Mouse (Mus musculus) heart, embryonic 10.5 days (tissue): ENCODE data around the gene Hsd17b3. TPM values are rescaled to one million over a fixed set of nuclear protein-coding genes. Genes with fewer than 3 reads are reported as not detected.

Experiments
- DNase-seq: peaks from one replicate; pipeline ENCODE4 v3.0.0-alpha.2; 2017; ENCODE audit warnings: low spot score
- H3K27ac ChIP-seq: fragments of 300-500 bp; sonication (generic); 2 replicates; pipeline ENCODE4 v1.5.1; 2016; ENCODE audit warnings: mild to moderate bottlenecking
- H3K27me3 ChIP-seq: fragments of 300-500 bp; sonication (generic); 2 replicates; pipeline ENCODE4 v1.6.1; 2016; ENCODE audit warnings: mild to moderate bottlenecking; ENCODE audit not compliant: poor library complexity, insufficient read depth, severe bottlenecking
- H3K36me3 ChIP-seq: fragments of 300-500 bp; sonication (generic); 2 replicates; pipeline ENCODE4 v1.6.1; 2016; ENCODE audit warnings: mild to moderate bottlenecking, moderate library complexity
- H3K4me1 ChIP-seq: fragments of 300-500 bp; sonication (generic); 2 replicates; pipeline ENCODE4 v1.6.1; 2016; ENCODE audit warnings: mild to moderate bottlenecking
- H3K4me3 ChIP-seq: fragments of 300-500 bp; sonication (generic); 2 replicates; pipeline ENCODE4 v1.5.1; 2016; ENCODE audit warnings: mild to moderate bottlenecking, moderate library complexity
- H3K9me3 ChIP-seq: fragments of 300-500 bp; sonication (generic); 2 replicates; pipeline ENCODE4 v1.6.1; 2016; ENCODE audit warnings: mild to moderate bottlenecking, moderate library complexity
- WGBS: fragments of 180-500 bp; shearing (Covaris S2); methylation state at CpG from one replicate; pipeline ENCODE4 v1.1.7; 2016; 5-methylcytosine and 5-hydroxymethylcytosine counted together
- polyA plus RNA-seq: library from polyadenylated mRNA; unstranded; fragments of >200 nt; fragmentation: Nextera tagmentation; extraction: Ambion mirVana; gene quantifications from 2 replicates; pipeline ENCODE4 v1.2.1, GENCODE M21; 2016

Hsd17b3 gene
- polyA plus RNA-seq, 1 experiment from 2014 or later: not detected

GRCm38 (mm10) chr13:64105690-64106089, 16.7 kb upstream of the Hsd17b3 start:
- H3K4me1 ChIP-seq: peaks cover 12% of the 10 kb centered on the region
- no peaks in the 10 kb centered on the region for H3K36me3 ChIP-seq
- DNase-seq: no peak
- 74% methylated on average over 3 of the region's 3 CpGs for WGBS
- H3K27ac ChIP-seq: no peak overlapping the region
- H3K27me3 ChIP-seq: no peaks in the 10 kb centered on the region
- H3K9me3 ChIP-seq: no peaks in the 10 kb centered on the region
- no peak overlapping the region for H3K4me3 ChIP-seq

GRCm38 (mm10) chr13:64100186-64100585, 11.2 kb upstream of the Hsd17b3 start:
- 62% methylated on average over 3 of the region's 3 CpGs for WGBS
- Histone ChIP-seq H3K27me3 (no peaks in the 10 kb centered on the region), H3K36me3 (no peaks in the 10 kb centered on the region), H3K4me1 (no peaks in the 10 kb centered on the region), H3K27ac (no peak overlapping the region), H3K4me3 (no peak overlapping the region), H3K9me3 (no peaks in the 10 kb centered on the region)
- DNase-seq: no peak

- H3K27ac ChIP-seq: no peak overlapping the region
- H3K4me1 ChIP-seq: no peaks in the 10 kb centered on the region
- H3K9me3 ChIP-seq: no peaks in the 10 kb centered on the region
- DNase-seq: no peak
- 69% methylated on average over 9 of the region's 9 CpGs for WGBS
- H3K4me3 ChIP-seq: no peak overlapping the region
- H3K27me3 ChIP-seq: no peaks in the 10 kb centered on the region
- H3K36me3 ChIP-seq: no peaks in the 10 kb centered on the region
Measured at GRCm38 (mm10) chr13:64098992-64099391, 10.0 kb upstream of the Hsd17b3 start.

GRCm38 (mm10) chr13:64093341-64093740, 4.3 kb upstream of the Hsd17b3 start:
- DNase-seq: no peak
- H3K36me3 ChIP-seq: no peaks in the 10 kb centered on the region
- no peak overlapping the region for H3K4me3 ChIP-seq
- H3K27me3 ChIP-seq: no peaks in the 10 kb centered on the region
- H3K4me1 ChIP-seq: no peaks in the 10 kb centered on the region
- 3% methylated on average over 1 of the region's 1 CpGs for WGBS
- no peaks in the 10 kb centered on the region for H3K9me3 ChIP-seq
- no peak overlapping the region for H3K27ac ChIP-seq

- no peak for DNase-seq
- no peaks in the 10 kb centered on the region for H3K4me1 ChIP-seq
- no peak overlapping the region for H3K4me3 ChIP-seq
- 67% methylated on average over 6 of the region's 6 CpGs for WGBS
- no peak overlapping the region for H3K27ac ChIP-seq
- no peaks in the 10 kb centered on the region for H3K36me3 ChIP-seq
- no peaks in the 10 kb centered on the region for H3K27me3 ChIP-seq
- H3K9me3 ChIP-seq: no peaks in the 10 kb centered on the region
Measured at GRCm38 (mm10) chr13:64092752-64093151, 3.7 kb upstream of the Hsd17b3 start.

- Histone ChIP-seq H3K4me3 (no peak overlapping the region), H3K27me3 (no peaks in the 10 kb centered on the region), H3K36me3 (no peaks in the 10 kb centered on the region), H3K4me1 (no peaks in the 10 kb centered on the region), H3K9me3 (no peaks in the 10 kb centered on the region), H3K27ac (no peak overlapping the region)
- WGBS: 65% methylated on average over 3 of the region's 3 CpGs
- no peak for DNase-seq
Measured at GRCm38 (mm10) chr13:64092141-64092540, 3.1 kb upstream of the Hsd17b3 start.

GRCm38 (mm10) chr13:64091006-64091405, 2.0 kb upstream of the Hsd17b3 start:
- Histone ChIP-seq H3K27me3 (no peaks in the 10 kb centered on the region), H3K4me1 (no peaks in the 10 kb centered on the region), H3K27ac (no peak overlapping the region), H3K9me3 (no peaks in the 10 kb centered on the region), H3K36me3 (no peaks in the 10 kb centered on the region), H3K4me3 (no peak overlapping the region)
- 72% methylated on average over 7 of the region's 7 CpGs for WGBS
- DNase-seq: no peak

GRCm38 (mm10) chr13:64090278-64090677, 1.2 kb upstream of the Hsd17b3 start:
- no peak for DNase-seq
- WGBS: 84% methylated on average over 5 of the region's 5 CpGs
- Histone ChIP-seq H3K9me3 (no peaks in the 10 kb centered on the region), H3K27ac (no peak overlapping the region), H3K4me3 (no peak overlapping the region), H3K27me3 (no peaks in the 10 kb centered on the region), H3K36me3 (no peaks in the 10 kb centered on the region), H3K4me1 (no peaks in the 10 kb centered on the region)

GRCm38 (mm10) chr13:64088057-64088456, 973 bp downstream of the Hsd17b3 start:
- WGBS: 64% methylated on average over 7 of the region's 7 CpGs
- Histone ChIP-seq H3K4me3 (no peak overlapping the region), H3K36me3 (no peaks in the 10 kb centered on the region), H3K4me1 (no peaks in the 10 kb centered on the region), H3K9me3 (no peaks in the 10 kb centered on the region), H3K27ac (no peak overlapping the region), H3K27me3 (no peaks in the 10 kb centered on the region)
- DNase-seq: no peak

GRCm38 (mm10) chr13:64086036-64086435, 3.0 kb downstream of the Hsd17b3 start:
- H3K36me3 ChIP-seq: no peaks in the 10 kb centered on the region
- no peaks in the 10 kb centered on the region for H3K9me3 ChIP-seq
- no peak for DNase-seq
- no peak overlapping the region for H3K27ac ChIP-seq
- H3K4me3 ChIP-seq: no peak overlapping the region
- WGBS: 87% methylated on average over 5 of the region's 5 CpGs
- peaks cover 11% of the 10 kb centered on the region for H3K4me1 ChIP-seq
- H3K27me3 ChIP-seq: no peaks in the 10 kb centered on the region; the same call in 1 of the 2 replicates

- Histone ChIP-seq H3K4me3 (no peak overlapping the region), H3K9me3 (no peaks in the 10 kb centered on the region), H3K4me1 (peaks cover 13% of the 10 kb centered on the region), H3K36me3 (no peaks in the 10 kb centered on the region), H3K27me3 (no peaks in the 10 kb centered on the region; the same call in 1 of the 2 replicates), H3K27ac (no peak overlapping the region)
- DNase-seq: no peak
- WGBS: 78% methylated on average over 3 of the region's 3 CpGs
Measured at GRCm38 (mm10) chr13:64083331-64083730, 5.7 kb downstream of the Hsd17b3 start.

- 38% methylated on average over 16 of the region's 16 CpGs for WGBS
- Histone ChIP-seq H3K4me1 (peaks cover 13% of the 10 kb centered on the region), H3K27me3 (no peaks in the 10 kb centered on the region; the same call in 1 of the 2 replicates), H3K27ac (peak overlapping the region; percentile 60), H3K9me3 (no peaks in the 10 kb centered on the region), H3K4me3 (no peak overlapping the region), H3K36me3 (no peaks in the 10 kb centered on the region)
- no peak for DNase-seq
Measured at GRCm38 (mm10) chr13:64081012-64081919, 7.8 kb downstream of the Hsd17b3 start.

GRCm38 (mm10) chr13:64077591-64077990, 11.4 kb downstream of the Hsd17b3 start:
- DNase-seq: no peak
- H3K4me1 ChIP-seq: peaks cover 13% of the 10 kb centered on the region
- no peaks in the 10 kb centered on the region for H3K9me3 ChIP-seq
- H3K36me3 ChIP-seq: no peaks in the 10 kb centered on the region
- no peak overlapping the region for H3K27ac ChIP-seq
- H3K4me3 ChIP-seq: no peak overlapping the region
- 84% methylated on average over 5 of the region's 5 CpGs for WGBS
- H3K27me3 ChIP-seq: no peaks in the 10 kb centered on the region; the same call in 1 of the 2 replicates
